26 mouse cellular contexts compared by ENCODE assay signal in the genomic region with DNA sequence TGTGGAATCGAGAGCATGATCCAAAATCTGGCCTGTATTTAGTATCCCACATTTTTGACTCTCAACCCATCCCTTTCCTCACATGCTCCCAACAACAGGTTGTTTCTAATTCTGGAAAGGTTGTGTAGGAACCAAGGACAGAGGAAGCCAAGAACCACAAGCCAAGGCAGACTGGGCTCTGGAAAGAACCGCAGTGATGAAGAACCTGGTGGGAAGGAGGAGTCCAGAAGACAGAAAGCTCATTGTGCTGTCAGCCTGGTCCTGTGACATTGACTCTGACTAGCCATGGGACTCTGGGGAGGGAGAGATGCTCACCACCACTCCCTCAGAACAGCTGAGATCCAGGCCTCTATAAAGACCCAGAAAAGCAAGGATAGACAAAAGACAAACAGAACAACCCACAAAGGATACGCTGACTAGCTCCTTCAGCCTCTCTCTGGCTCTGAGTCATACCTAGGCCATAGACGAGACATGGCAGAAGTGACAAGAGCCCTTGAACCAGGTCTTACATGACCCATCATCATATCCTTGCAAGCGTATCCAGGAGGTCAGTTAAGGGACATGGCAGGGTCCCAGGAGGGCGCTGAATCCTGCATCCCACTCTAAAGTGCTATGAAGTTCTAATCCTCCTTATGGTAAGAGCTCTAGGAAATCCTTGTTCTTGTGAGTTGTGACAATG. TPM values are rescaled to one million over a fixed set of nuclear protein-coding genes. Genes with fewer than 3 reads are reported as not detected.
DNase-seq lines count a peak whose midpoint lies in the region; ATAC-seq and TF ChIP-seq lines count a peak whose summit lies in the region.
"Had no signal": no experiment of that assay in that cellular context is flagged by ENCODE, and none has a peak within 500 bp of the region (broad histone marks: within the 10 kb centered on the region; RNA-seq: fewer than 3 reads in every experiment).

No protein-coding gene starts in this region.

- H3K4me2 ChIP-seq in liver, embryonic 12.5 days, result peak overlapping the region; percentile 45
- H3K4me2 ChIP-seq in myocyte (ENCODE audit: low read depth), result peak overlapping the region; percentile 19
- no peak overlapping the region for H3K4me2 ChIP-seq in forebrain, embryonic 12.5 days
- H3K4me2 ChIP-seq: hindbrain, embryonic 13.5 days; midbrain, embryonic 11.5 days; neural tube, embryonic 15.5 days had no signal

- H3K36me3 ChIP-seq in heart, embryonic 10.5 days, result peaks cover 32% of the 10 kb centered on the region
- no peaks in the 10 kb centered on the region for H3K36me3 ChIP-seq in heart, adult 2 months (ENCODE audit: control insufficient read depth, insufficient read depth, low read length)
- peaks cover 38% of the 10 kb centered on the region for H3K36me3 ChIP-seq in liver, embryonic 12.5 days
- H3K36me3 ChIP-seq in myocyte (ENCODE audit: control insufficient read depth, insufficient read depth), result peaks cover 3% of the 10 kb centered on the region
- no peaks in the 10 kb centered on the region for H3K36me3 ChIP-seq in forebrain, embryonic 12.5 days (replicated peaks)
- H3K36me3 ChIP-seq: hindbrain, embryonic 13.5 days; neural tube, embryonic 15.5 days had no signal

- peaks cover 5% of the 10 kb centered on the region; the same call in 1 of the 2 replicates for H3K27me3 ChIP-seq in heart, embryonic 10.5 days (ENCODE audit: insufficient read depth, poor library complexity, severe bottlenecking)
- no peaks in the 10 kb centered on the region for H3K27me3 ChIP-seq in heart, adult 2 months (ENCODE audit: control insufficient read depth, insufficient read depth, low read length)
- no peaks in the 10 kb centered on the region for H3K27me3 ChIP-seq in liver, embryonic 12.5 days (replicated peaks)
- H3K27me3 ChIP-seq in myocyte (ENCODE audit: control insufficient read depth, insufficient read depth, insufficient read length), result no peaks in the 10 kb centered on the region
- H3K27me3 ChIP-seq in forebrain, embryonic 12.5 days, result peaks cover 35% of the 10 kb centered on the region

- no peak for ATAC-seq in liver, embryonic 12.5 days
- ATAC-seq in forebrain, embryonic 12.5 days (ENCODE audit: low FRiP score), result no peak
- ATAC-seq: forebrain, embryonic 14.5 days had no signal

- no peak for TF ChIP-seq POLR2A in heart, adult 2 months (IDR thresholded peaks at IDR 0.05; ENCODE audit: insufficient read depth, low read depth, low read length)
- no peak for TF ChIP-seq POLR2A in bone marrow, adult 2 months (IDR thresholded peaks at IDR 0.05; ENCODE audit: borderline replicate concordance, control insufficient read depth, low read depth, low read length)
- TF ChIP-seq POLR2A in myocyte (IDR thresholded peaks at IDR 0.05; ENCODE audit: insufficient read length, low read depth), result no peak

- 83% methylated on average over 6 of the region's 6 CpGs for WGBS in heart, embryonic 10.5 days
- 75% methylated on average over 6 of the region's 6 CpGs for WGBS in heart, adult 2 months
- 68% methylated on average over 6 of the region's 6 CpGs for WGBS in bone marrow, adult 2 months
- WGBS in liver, embryonic 12.5 days (ENCODE audit: insufficient replicate concordance), result 65% methylated on average over 6 of the region's 6 CpGs
- 80% methylated on average over 6 of the region's 6 CpGs for WGBS in forebrain, embryonic 12.5 days

- no peak for TF ChIP-seq CTCF in heart, adult 2 months (IDR thresholded peaks at IDR 0.05)
- no peak for TF ChIP-seq CTCF in bone marrow, adult 2 months (IDR thresholded peaks at IDR 0.05; ENCODE audit: control insufficient read depth, insufficient read depth, low read length)

- DNase-seq in heart, embryonic 10.5 days (ENCODE audit: low spot score), result no peak
- DNase-seq in heart, adult 2 months, result no peak
- DNase-seq in gastrocnemius, postnatal 14 days, result no peak
- DNase-seq: adrenal gland, postnatal 14 days; cerebellum, adult 9-11 months; gastrocnemius, postnatal 10 days; heart, adult 18-20 months; heart, postnatal 36 days; kidney, adult 2 months; layer of hippocampus, adult 9-11 months; left cerebral cortex, postnatal 4 days; lung, adult 18-20 months; lung, postnatal 10 days; right cerebral cortex, adult 18-20 months; right cerebral cortex, postnatal 4 days; thymus, adult 18-20 months had no signal

- no peak overlapping the region for H3K9ac ChIP-seq in heart, adult 2 months (ENCODE audit: low read depth, low read length)
- peak overlapping the region; percentile 52 for H3K9ac ChIP-seq in liver, embryonic 12.5 days
- no peak overlapping the region for H3K9ac ChIP-seq in forebrain, embryonic 12.5 days
- H3K9ac ChIP-seq: hindbrain, embryonic 13.5 days; neural tube, embryonic 15.5 days had no signal

- TF ChIP-seq EP300 in heart, adult 2 months (IDR thresholded peaks at IDR 0.05; ENCODE audit: insufficient read depth, low read depth, low read length), result no peak

- peak overlapping the region; percentile 32; the same call in 1 of the 2 replicates for H3K27ac ChIP-seq in heart, embryonic 10.5 days
- H3K27ac ChIP-seq in heart, adult 2 months, result no peak overlapping the region
- H3K27ac ChIP-seq in bone marrow, adult 2 months (ENCODE audit: control insufficient read depth, insufficient read depth, low read depth, low read length, poor library complexity), result peak overlapping the region; percentile 4; the same call in 1 of the 2 replicates
- H3K27ac ChIP-seq in liver, embryonic 12.5 days, result peak overlapping the region; percentile 92
- no peak overlapping the region for H3K27ac ChIP-seq in forebrain, embryonic 12.5 days
- H3K27ac ChIP-seq: embryonic facial prominence, embryonic 10.5 days; hindbrain, embryonic 13.5 days; kidney, postnatal 0 days; neural tube, embryonic 15.5 days had no signal

- H3K79me2 ChIP-seq in heart, adult 2 months (replicated peaks; ENCODE audit: control insufficient read depth, insufficient read depth, low read length), result no peaks in the 10 kb centered on the region
- peaks cover 18% of the 10 kb centered on the region for H3K79me2 ChIP-seq in myocyte (ENCODE audit: control insufficient read depth, insufficient read depth)

- intact Hi-C loops in heart, adult 2 months (cut with DNase I), result no loop called here
- intact Hi-C loops in gastrocnemius, postnatal 14 days (cut with DNase I; ENCODE audit: low total_unique reads), result no loop called here

- H3K4me3 ChIP-seq in heart, embryonic 10.5 days, result no peak overlapping the region
- no peak overlapping the region for H3K4me3 ChIP-seq in heart, adult 2 months
- no peak overlapping the region for H3K4me3 ChIP-seq in bone marrow, adult 2 months (replicated peaks; ENCODE audit: control insufficient read depth, low read depth, low read length)
- H3K4me3 ChIP-seq in liver, embryonic 12.5 days, result no peak overlapping the region
- H3K4me3 ChIP-seq in myocyte, result no peak overlapping the region
- no peak overlapping the region for H3K4me3 ChIP-seq in forebrain, embryonic 12.5 days (replicated peaks)
- H3K4me3 ChIP-seq: embryonic facial prominence, embryonic 10.5 days; hindbrain, embryonic 13.5 days; neural tube, embryonic 15.5 days had no signal

- H3K9me3 ChIP-seq in heart, embryonic 10.5 days, result no peaks in the 10 kb centered on the region
- no peaks in the 10 kb centered on the region for H3K9me3 ChIP-seq in liver, embryonic 12.5 days (replicated peaks)
- no peaks in the 10 kb centered on the region for H3K9me3 ChIP-seq in forebrain, embryonic 12.5 days
- H3K9me3 ChIP-seq: embryonic facial prominence, embryonic 10.5 days; hindbrain, embryonic 13.5 days; neural tube, embryonic 15.5 days had no signal

- no peak overlapping the region for H3ac ChIP-seq in myocyte (ENCODE audit: control insufficient read depth, insufficient read length)

- H3K4me1 ChIP-seq in heart, embryonic 10.5 days, result peaks cover 14% of the 10 kb centered on the region
- peaks cover 6% of the 10 kb centered on the region for H3K4me1 ChIP-seq in heart, adult 2 months (ENCODE audit: control insufficient read depth, insufficient read depth, low read length)
- peaks cover 2% of the 10 kb centered on the region; the same call in 1 of the 2 replicates for H3K4me1 ChIP-seq in bone marrow, adult 2 months (ENCODE audit: control insufficient read depth, insufficient read depth, low read length)
- peaks cover 93% of the 10 kb centered on the region for H3K4me1 ChIP-seq in liver, embryonic 12.5 days
- H3K4me1 ChIP-seq in forebrain, embryonic 12.5 days, result peaks cover 8% of the 10 kb centered on the region; the same call in 1 of the 2 replicates

RNA-seq across cellular contexts. Expression of a gene that starts 3.0 kb away (rescaled TPM):
- 40.5 and 44.7 TPM in 2 replicates for polyA plus RNA-seq in heart, embryonic 10.5 days (2016; fragmentation: Nextera tagmentation; extraction: Ambion mirVana)
- total RNA-seq in heart, adult 2 months (2021), result 10 to 100 TPM; 49.3 to 58.3 TPM
- polyA plus RNA-seq in heart, adult 2 months (2012; rRNA removed), result 99.6 and 116 TPM in 2 replicates
- polyA plus RNA-seq in bone marrow, adult 2 months (2011; ENCODE audit: insufficient read depth, insufficient read length, low replicate concordance, missing spikeins), result 80.8 and 96.2 TPM in 2 replicates
- 105 and 109 TPM in 2 replicates for polyA plus RNA-seq in liver, embryonic 12.5 days (2016; fragmentation: Nextera tagmentation; extraction: Ambion mirVana)
- 544 TPM for polyA plus RNA-seq in myocyte (2012; fragmentation: generic; extraction: Trizol)
- 6.0 and 7.6 TPM in 2 replicates for polyA plus RNA-seq in forebrain, embryonic 12.5 days (2016; fragmentation: Nextera tagmentation; extraction: Ambion mirVana)
- total RNA-seq in gastrocnemius, postnatal 14 days (2021), result 10 to 100 TPM; 60.9 to 79.6 TPM

RNA-seq across cellular contexts. Expression of a gene that starts 7.2 kb away (rescaled TPM):
- polyA plus RNA-seq in heart, embryonic 10.5 days (2016; fragmentation: Nextera tagmentation; extraction: Ambion mirVana), result 130 and 137 TPM in 2 replicates
- total RNA-seq in heart, adult 2 months (2021), result 10 to 100 TPM; 69.3 to 78.8 TPM
- 85.6 and 112 TPM in 2 replicates for polyA plus RNA-seq in heart, adult 2 months (2012; rRNA removed)
- 483 and 542 TPM in 2 replicates for polyA plus RNA-seq in bone marrow, adult 2 months (2011; ENCODE audit: insufficient read depth, insufficient read length, low replicate concordance, missing spikeins)
- polyA plus RNA-seq in liver, embryonic 12.5 days (2016; fragmentation: Nextera tagmentation; extraction: Ambion mirVana), result 220 and 223 TPM in 2 replicates
- 107 TPM for polyA plus RNA-seq in myocyte (2012; fragmentation: generic; extraction: Trizol)
- polyA plus RNA-seq in forebrain, embryonic 12.5 days (2016; fragmentation: Nextera tagmentation; extraction: Ambion mirVana), result 24.6 and 26.0 TPM in 2 replicates
- 10 to 100 TPM; 51.8 to 52.7 TPM for total RNA-seq in gastrocnemius, postnatal 14 days (2021)

RNA-seq across cellular contexts. Expression of a gene that starts 16.5 kb away (rescaled TPM):
- polyA plus RNA-seq in heart, embryonic 10.5 days (2016; fragmentation: Nextera tagmentation; extraction: Ambion mirVana), result 119 and 127 TPM in 2 replicates
- total RNA-seq in heart, adult 2 months (2021), result 10 to 100 TPM; 36.0 to 40.7 TPM
- polyA plus RNA-seq in heart, adult 2 months (2012; rRNA removed), result 44.0 and 56.6 TPM in 2 replicates
- 62.6 and 104 TPM in 2 replicates for polyA plus RNA-seq in bone marrow, adult 2 months (2011; ENCODE audit: insufficient read depth, insufficient read length, low replicate concordance, missing spikeins)
- polyA plus RNA-seq in liver, embryonic 12.5 days (2016; fragmentation: Nextera tagmentation; extraction: Ambion mirVana), result 80.0 and 83.0 TPM in 2 replicates
- 169 TPM for polyA plus RNA-seq in myocyte (2012; fragmentation: generic; extraction: Trizol)
- polyA plus RNA-seq in forebrain, embryonic 12.5 days (2016; fragmentation: Nextera tagmentation; extraction: Ambion mirVana), result 97.4 and 97.5 TPM in 2 replicates
- total RNA-seq in gastrocnemius, postnatal 14 days (2021), result 10 to 100 TPM; 31.2 to 31.7 TPM

RNA-seq across cellular contexts. Expression of a gene that starts 28.0 kb away (rescaled TPM):
- 15.7 and 24.9 TPM in 2 replicates for polyA plus RNA-seq in heart, embryonic 10.5 days (2016; fragmentation: Nextera tagmentation; extraction: Ambion mirVana)
- total RNA-seq in heart, adult 2 months (2021), result 10 to 100 TPM; 22.7 to 22.8 TPM
- 79.2 and 86.9 TPM in 2 replicates for polyA plus RNA-seq in heart, adult 2 months (2012; rRNA removed)
- polyA plus RNA-seq in bone marrow, adult 2 months (2011; ENCODE audit: insufficient read depth, insufficient read length, low replicate concordance, missing spikeins), result 2.2 and 10.2 TPM in 2 replicates
- 32.2 and 33.1 TPM in 2 replicates for polyA plus RNA-seq in liver, embryonic 12.5 days (2016; fragmentation: Nextera tagmentation; extraction: Ambion mirVana)
- 26.7 TPM for polyA plus RNA-seq in myocyte (2012; fragmentation: generic; extraction: Trizol)
- 4.0 and 4.1 TPM in 2 replicates for polyA plus RNA-seq in forebrain, embryonic 12.5 days (2016; fragmentation: Nextera tagmentation; extraction: Ambion mirVana)
- total RNA-seq in gastrocnemius, postnatal 14 days (2021), result 10 to 100 TPM in 1 of 2 experiments, 1 to 10 TPM in 1; 9.1 to 12.5 TPM

RNA-seq across cellular contexts. Expression of a gene that starts 30.8 kb away (rescaled TPM):
- 28.6 and 29.2 TPM in 2 replicates for polyA plus RNA-seq in heart, embryonic 10.5 days (2016; fragmentation: Nextera tagmentation; extraction: Ambion mirVana)
- 10 to 100 TPM; 30.4 to 32.5 TPM for total RNA-seq in heart, adult 2 months (2021)
- 19.3 and 26.1 TPM in 2 replicates for polyA plus RNA-seq in heart, adult 2 months (2012; rRNA removed)
- 2.6 and 8.1 TPM in 2 replicates for polyA plus RNA-seq in bone marrow, adult 2 months (2011; ENCODE audit: insufficient read depth, insufficient read length, low replicate concordance, missing spikeins)
- 21.8 and 23.0 TPM in 2 replicates for polyA plus RNA-seq in liver, embryonic 12.5 days (2016; fragmentation: Nextera tagmentation; extraction: Ambion mirVana)
- 17.5 TPM for polyA plus RNA-seq in myocyte (2012; fragmentation: generic; extraction: Trizol)
- polyA plus RNA-seq in forebrain, embryonic 12.5 days (2016; fragmentation: Nextera tagmentation; extraction: Ambion mirVana), result 19.1 and 19.8 TPM in 2 replicates
- 10 to 100 TPM; 15.0 to 15.5 TPM for total RNA-seq in gastrocnemius, postnatal 14 days (2021)

Comparison
In these comparisons a context has a peak if more than half of its experiments do, and no peak if none do; other contexts are left out.
1. H3K27ac ChIP-seq: peak in heart, embryonic 10.5 days (single experiment), bone marrow, adult 2 months (single experiment) and liver, embryonic 12.5 days (single experiment); none in heart, adult 2 months (single experiment) and forebrain, embryonic 12.5 days (single experiment).